Mouse (Mus musculus) midbrain, embryonic 11.5 days (tissue): ENCODE data around the gene Znrd1. TPM values are rescaled to one million over a fixed set of nuclear protein-coding genes. Genes with fewer than 3 reads are reported as not detected.

Source experiments
- ATAC-seq: fragments of 200-750 bp; cut with Nextera tagmentation; 2 replicates; pipeline ENCODE4 v1.8.0; 2017; ENCODE audit warnings: moderate TSS enrichment, moderate library complexity; ENCODE audit not compliant: low FRiP score
- DNase-seq: peaks from one replicate; pipeline ENCODE4 v3.0.0; 2015; ENCODE audit warnings: low spot score; ENCODE audit errors: missing footprints
- H3K27ac ChIP-seq: fragments of 300-500 bp; sonication (generic); 2 replicates; pipeline ENCODE4 v1.5.1; 2014; ENCODE audit warnings: low read depth, low read length
- H3K27me3 ChIP-seq: fragments of 300-500 bp; sonication (generic); 2 replicates; pipeline ENCODE4 v1.6.1; 2014; ENCODE audit warnings: mild to moderate bottlenecking, low read length, moderate library complexity, mixed read lengths; ENCODE audit not compliant: control insufficient read depth, insufficient read depth
- H3K36me3 ChIP-seq: fragments of 300-500 bp; sonication (generic); 2 replicates; pipeline ENCODE4 v1.6.1; 2014; ENCODE audit warnings: mild to moderate bottlenecking, low read length, moderate library complexity, mixed read lengths; ENCODE audit not compliant: control insufficient read depth, insufficient read depth
- H3K4me1 ChIP-seq: fragments of 300-500 bp; sonication (generic); 2 replicates; pipeline ENCODE4 v1.6.1; 2014; ENCODE audit warnings: low read length; ENCODE audit not compliant: control insufficient read depth, insufficient read depth
- H3K4me2 ChIP-seq: fragments of 300-500 bp; sonication (generic); 2 replicates; pipeline ENCODE4 v1.6.1; 2014; ENCODE audit warnings: mild to moderate bottlenecking, moderate library complexity
- H3K4me3 ChIP-seq: fragments of 300-500 bp; sonication (generic); 2 replicates; pipeline ENCODE4 v1.5.1; 2014; ENCODE audit warnings: low read depth, low read length
- H3K9ac ChIP-seq: fragments of 300-500 bp; sonication (generic); 2 replicates; pipeline ENCODE4 v1.6.1; 2014; ENCODE audit warnings: low read length
- H3K9me3 ChIP-seq: fragments of 300-500 bp; sonication (generic); 2 replicates; pipeline ENCODE4 v1.6.1; 2016; ENCODE audit warnings: low read length; ENCODE audit not compliant: control insufficient read depth
- WGBS: fragments of 180-500 bp; shearing (Covaris S2); extraction: QIAGEN DNeasy Blood & Tissue Kit; methylation state at CpG from one replicate; pipeline ENCODE4 v1.1.7; 2014; 5-methylcytosine and 5-hydroxymethylcytosine counted together
- polyA plus RNA-seq: library from polyadenylated mRNA; unstranded; fragments of >200 nt; fragmentation: Nextera tagmentation; extraction: Ambion mirVana; gene quantifications from 2 replicates; pipeline ENCODE4 v1.2.1, GENCODE M21; 2014

Znrd1 gene
- polyA plus RNA-seq, 1 experiment from 2014 or later: 83.5 TPM

GRCm38 (mm10) chr17:36938056-36938455, 20.3 kb downstream of the Znrd1 start:
- no peaks in the 10 kb centered on the region for H3K36me3 ChIP-seq
- H3K9me3 ChIP-seq: no peaks in the 10 kb centered on the region
- 92% methylated on average over 2 of the region's 2 CpGs for WGBS
- DNase-seq (no peak), ATAC-seq (no peak)
- H3K27me3 ChIP-seq: peaks cover 14% of the 10 kb centered on the region
- H3K27ac ChIP-seq: no peak overlapping the region
- H3K4me3 ChIP-seq: no peak overlapping the region
- H3K4me2 ChIP-seq: no peak overlapping the region
- no peak overlapping the region for H3K9ac ChIP-seq
- peaks cover 6% of the 10 kb centered on the region for H3K4me1 ChIP-seq

- 70% methylated on average over 2 of the region's 2 CpGs for WGBS
- no peak overlapping the region for H3K4me2 ChIP-seq
These were observed 26.6 kb downstream of the Znrd1 start for GRCm38 (mm10) chr17:36931806-36932205.

DNA sequence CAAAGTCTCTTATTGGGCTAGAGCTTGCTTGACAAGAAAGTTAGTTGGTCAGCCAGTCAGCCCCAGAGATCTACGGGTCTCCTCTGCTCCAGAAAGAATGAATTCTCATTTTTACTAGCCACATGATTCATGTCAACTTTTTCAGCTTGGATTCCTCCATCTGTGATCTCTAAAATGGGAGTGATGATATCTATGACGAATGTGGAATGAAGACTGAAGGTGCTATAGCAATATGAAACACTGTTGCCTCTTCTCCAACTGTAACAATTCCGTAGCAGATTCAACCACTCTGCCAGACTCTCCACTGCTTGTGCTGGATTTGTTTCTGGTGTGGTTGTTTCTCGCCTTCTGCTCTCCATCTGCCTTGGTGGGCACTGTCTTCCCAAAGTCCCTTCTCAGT, 27.2 kb downstream of the Znrd1 start:
- no peak for ATAC-seq
- WGBS: 84% methylated on average over 4 of the region's 4 CpGs

More at GRCm38 (mm10) chr17:36931806-36932205, 26.6 kb downstream of the Znrd1 start:
- H3K36me3 ChIP-seq: no peaks in the 10 kb centered on the region
- no peak for ATAC-seq
- H3K27ac ChIP-seq: no peak overlapping the region
- no peak overlapping the region for H3K9ac ChIP-seq
- H3K4me1 ChIP-seq: no peaks in the 10 kb centered on the region
- no peak overlapping the region for H3K4me3 ChIP-seq
- no peaks in the 10 kb centered on the region for H3K9me3 ChIP-seq
- H3K27me3 ChIP-seq: no peaks in the 10 kb centered on the region
- DNase-seq: no peak

DNA sequence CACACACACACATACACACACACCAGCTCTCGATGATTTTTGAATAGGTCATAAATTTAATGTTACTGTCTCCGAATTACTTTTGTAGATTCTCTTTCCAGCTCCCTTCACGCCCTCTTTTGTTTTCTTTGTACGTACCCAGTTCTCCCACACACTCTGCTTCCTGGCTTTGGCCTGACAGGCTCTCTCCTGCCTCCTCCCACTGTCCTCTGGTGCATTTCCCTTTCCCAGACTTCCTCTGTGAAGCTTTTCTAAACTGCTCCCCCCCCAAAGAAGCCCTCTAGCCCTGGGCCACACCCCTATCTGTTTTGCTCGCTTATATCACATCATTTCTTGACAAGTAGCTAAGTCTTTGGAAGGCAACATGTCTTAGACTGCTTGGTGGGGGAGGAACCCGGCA, 28.1 kb downstream of the Znrd1 start:
- ATAC-seq: no peak
- no peak for DNase-seq
- H3K9ac ChIP-seq: no peak overlapping the region
- no peaks in the 10 kb centered on the region for H3K9me3 ChIP-seq
- no peak overlapping the region for H3K4me3 ChIP-seq
- 87% methylated on average over 6 of the region's 6 CpGs for WGBS
- H3K27ac ChIP-seq: no peak overlapping the region
- no peaks in the 10 kb centered on the region for H3K4me1 ChIP-seq
- no peaks in the 10 kb centered on the region for H3K36me3 ChIP-seq
- H3K4me2 ChIP-seq: no peak overlapping the region
- no peaks in the 10 kb centered on the region for H3K27me3 ChIP-seq

More for the DNA sequence above, 27.2 kb downstream of the Znrd1 start:
- H3K27ac ChIP-seq: no peak overlapping the region
- no peak for DNase-seq
- H3K9me3 ChIP-seq: no peaks in the 10 kb centered on the region
- no peak overlapping the region for H3K4me2 ChIP-seq
- H3K4me1 ChIP-seq: no peaks in the 10 kb centered on the region
- no peaks in the 10 kb centered on the region for H3K36me3 ChIP-seq
- no peak overlapping the region for H3K4me3 ChIP-seq
- H3K9ac ChIP-seq: no peak overlapping the region
- H3K27me3 ChIP-seq: no peaks in the 10 kb centered on the region

GRCm38 (mm10) chr17:36929236-36929932, 29.0 kb downstream of the Znrd1 start:
- no peaks in the 10 kb centered on the region for H3K27me3 ChIP-seq
- H3K9ac ChIP-seq: no peak overlapping the region
- 80% methylated on average over 12 of the region's 12 CpGs for WGBS
- H3K4me2 ChIP-seq: no peak overlapping the region
- no peak for ATAC-seq
- no peak overlapping the region for H3K4me3 ChIP-seq
- no peak for DNase-seq
- H3K9me3 ChIP-seq: no peaks in the 10 kb centered on the region
- H3K36me3 ChIP-seq: no peaks in the 10 kb centered on the region
- no peaks in the 10 kb centered on the region for H3K4me1 ChIP-seq
- H3K27ac ChIP-seq: no peak overlapping the region

- Histone ChIP-seq H3K27me3 (no peaks in the 10 kb centered on the region), H3K4me1 (no peaks in the 10 kb centered on the region), H3K4me3 (no peak overlapping the region), H3K9me3 (no peaks in the 10 kb centered on the region), H3K27ac (no peak overlapping the region), H3K9ac (no peak overlapping the region), H3K4me2 (no peak overlapping the region), H3K36me3 (no peaks in the 10 kb centered on the region)
- no peak for ATAC-seq
- 61% methylated on average over 10 of the region's 10 CpGs for WGBS
- DNase-seq: no peak
These were observed 30.8 kb downstream of the Znrd1 start for GRCm38 (mm10) chr17:36927496-36928120.

- H3K4me2 ChIP-seq: no peak overlapping the region
- WGBS: 68% methylated on average over 4 of the region's 4 CpGs
These were observed 34.9 kb downstream of the Znrd1 start for GRCm38 (mm10) chr17:36923491-36923890.

GRCm38 (mm10) chr17:36922715-36923114, 35.6 kb downstream of the Znrd1 start:
- DNase-seq (no peak), ATAC-seq (no peak)
- no peak overlapping the region for H3K4me3 ChIP-seq
- no peaks in the 10 kb centered on the region for H3K4me1 ChIP-seq
- H3K27ac ChIP-seq: no peak overlapping the region
- H3K9ac ChIP-seq: no peak overlapping the region
- H3K9me3 ChIP-seq: no peaks in the 10 kb centered on the region
- no peak overlapping the region for H3K4me2 ChIP-seq
- no peaks in the 10 kb centered on the region for H3K27me3 ChIP-seq
- WGBS: 85% methylated on average over 4 of the region's 4 CpGs
- no peaks in the 10 kb centered on the region for H3K36me3 ChIP-seq

More at GRCm38 (mm10) chr17:36923491-36923890, 34.9 kb downstream of the Znrd1 start:
- no peak for DNase-seq
- no peak overlapping the region for H3K27ac ChIP-seq
- H3K27me3 ChIP-seq: no peaks in the 10 kb centered on the region
- no peak overlapping the region for H3K9ac ChIP-seq
- ATAC-seq: no peak
- H3K4me1 ChIP-seq: no peaks in the 10 kb centered on the region
- no peaks in the 10 kb centered on the region for H3K36me3 ChIP-seq
- H3K4me3 ChIP-seq: no peak overlapping the region
- H3K9me3 ChIP-seq: no peaks in the 10 kb centered on the region

DNA sequence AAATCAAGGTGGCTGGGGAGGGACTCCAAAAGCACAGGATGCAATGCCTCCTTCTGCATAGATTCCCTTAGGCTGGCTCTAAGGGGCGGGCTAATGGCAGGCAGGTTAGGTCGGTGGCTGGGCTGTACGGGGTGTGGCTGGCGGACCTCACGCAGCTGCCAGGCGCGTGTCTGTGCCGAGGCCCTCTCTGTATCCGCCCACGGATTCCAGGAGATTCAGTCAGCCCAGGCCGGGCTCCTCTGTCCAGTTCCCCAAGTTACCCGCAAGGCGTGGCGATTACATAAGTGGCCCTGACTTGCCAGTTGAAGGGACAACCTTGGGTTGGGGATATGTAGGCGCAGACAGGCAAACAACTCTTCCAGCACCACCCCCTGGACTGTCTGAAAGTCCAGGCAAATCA, 38.1 kb downstream of the Znrd1 start:
- Histone ChIP-seq H3K27ac (no peak overlapping the region), H3K4me3 (no peak overlapping the region), H3K4me1 (no peaks in the 10 kb centered on the region), H3K4me2 (no peak overlapping the region), H3K36me3 (no peaks in the 10 kb centered on the region), H3K9ac (no peak overlapping the region), H3K9me3 (no peaks in the 10 kb centered on the region), H3K27me3 (no peaks in the 10 kb centered on the region)
- ATAC-seq (no peak), DNase-seq (no peak)
- WGBS: 55% methylated on average over 15 of the region's 15 CpGs
